Comparison of ENCODE assay signal across 13 mouse cellular contexts in the genomic region with DNA sequence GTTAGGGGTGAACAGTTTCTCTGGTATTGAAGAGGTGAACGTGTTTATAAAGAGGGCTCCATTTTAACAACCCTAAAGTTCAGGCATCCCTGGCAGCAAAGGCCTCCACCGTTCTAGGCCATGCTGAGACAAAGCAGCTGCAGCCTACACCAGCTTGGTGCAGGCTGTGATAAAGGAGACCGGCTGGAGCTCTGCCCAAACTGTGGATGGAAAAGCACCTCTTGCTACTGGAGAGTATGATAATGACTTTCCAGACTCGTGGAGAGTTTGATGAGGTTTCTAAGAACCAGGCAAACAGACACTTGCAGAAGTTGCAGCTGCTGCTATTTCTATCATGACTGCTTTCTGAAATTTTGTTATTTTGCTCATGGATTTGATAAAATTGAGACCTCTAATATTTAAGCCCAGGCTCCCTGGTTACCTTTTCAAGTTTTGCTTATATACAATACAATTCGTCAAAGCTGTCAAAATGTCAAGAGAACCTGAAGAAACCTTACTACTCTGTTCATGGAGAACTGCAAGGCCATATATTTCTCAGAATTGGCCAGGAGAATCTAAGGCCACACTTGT. TPM values are rescaled to one million over a fixed set of nuclear protein-coding genes. Genes with fewer than 3 reads are reported as not detected.
A peak's percentile ranks its signal among the peaks of the same experiment; 100 is the strongest.
DNase-seq lines count a peak whose midpoint lies in the region; ATAC-seq and TF ChIP-seq lines count a peak whose summit lies in the region.
"Had no signal": no experiment of that assay in that cellular context is flagged by ENCODE, and none has a peak within 500 bp of the region (broad histone marks: within the 10 kb centered on the region; RNA-seq: fewer than 3 reads in every experiment).

No protein-coding gene starts in this region.

- TF ChIP-seq CTCF in intestine, postnatal 0 days (IDR thresholded peaks at IDR 0.05; ENCODE audit: low read depth) = no peak

- intact Hi-C loops in heart, postnatal 10 days (cut with DNase I) = loop anchor here (2.0 kb wide), 1 partner anchor 193 kb away; a partner anchor contains a TSS

- no peak overlapping the region for H3K27ac ChIP-seq in heart, embryonic 10.5 days
- no peak overlapping the region for H3K27ac ChIP-seq in liver, embryonic 11.5 days (ENCODE audit: low read depth, low read length)
- no peak overlapping the region for H3K27ac ChIP-seq in intestine, postnatal 0 days (ENCODE audit: low read depth, low read length)
- H3K27ac ChIP-seq: limb, embryonic 15.5 days had no signal

- H3K27me3 ChIP-seq in heart, embryonic 10.5 days (ENCODE audit: insufficient read depth, poor library complexity, severe bottlenecking) = peaks cover 6% of the 10 kb centered on the region; the same call in 1 of the 2 replicates
- H3K27me3 ChIP-seq in liver, embryonic 11.5 days (replicated peaks; ENCODE audit: control insufficient read depth, insufficient read depth, low read length) = no peaks in the 10 kb centered on the region
- no peaks in the 10 kb centered on the region for H3K27me3 ChIP-seq in intestine, postnatal 0 days (replicated peaks; ENCODE audit: control insufficient read depth, insufficient read depth, low read length)
- H3K27me3 ChIP-seq: limb, embryonic 15.5 days had no signal

- peak; percentile 44 for ATAC-seq in liver, embryonic 11.5 days (replicated peaks; ENCODE audit: low FRiP score)
- ATAC-seq in intestine, postnatal 0 days = no peak
- ATAC-seq: hindbrain, embryonic 16.5 days had no signal

- no peaks in the 10 kb centered on the region for H3K9me3 ChIP-seq in heart, embryonic 10.5 days
- H3K9me3 ChIP-seq in liver, embryonic 11.5 days (ENCODE audit: control insufficient read depth, low read length) = no peaks in the 10 kb centered on the region
- H3K9me3 ChIP-seq in intestine, postnatal 0 days (ENCODE audit: control insufficient read depth) = no peaks in the 10 kb centered on the region
- H3K9me3 ChIP-seq: limb, embryonic 15.5 days had no signal

- H3K4me3 ChIP-seq in heart, embryonic 10.5 days = no peak overlapping the region
- no peak overlapping the region for H3K4me3 ChIP-seq in liver, embryonic 11.5 days (ENCODE audit: low read depth, low read length)
- no peak overlapping the region for H3K4me3 ChIP-seq in intestine, postnatal 0 days (ENCODE audit: low read depth, low read length)
- H3K4me3 ChIP-seq: limb, embryonic 15.5 days; myocyte had no signal

- H3K4me1 ChIP-seq in heart, embryonic 10.5 days = peaks cover 5% of the 10 kb centered on the region
- peaks cover 3% of the 10 kb centered on the region; the same call in 1 of the 2 replicates for H3K4me1 ChIP-seq in liver, embryonic 11.5 days (replicated peaks; ENCODE audit: control insufficient read depth, insufficient read depth, low read length)
- H3K4me1 ChIP-seq in intestine, postnatal 0 days (replicated peaks; ENCODE audit: control insufficient read depth, insufficient read depth, low read length) = no peaks in the 10 kb centered on the region
- H3K4me1 ChIP-seq: limb, embryonic 15.5 days had no signal

- WGBS in heart, embryonic 10.5 days = 34% methylated on average over 5 of the region's 5 CpGs
- 35% methylated on average over 5 of the region's 5 CpGs for WGBS in liver, embryonic 11.5 days
- 54% methylated on average over 5 of the region's 5 CpGs for WGBS in intestine, postnatal 0 days

- no peak overlapping the region for H3K4me2 ChIP-seq in liver, embryonic 11.5 days
- H3K4me2 ChIP-seq in intestine, postnatal 0 days (replicated peaks; ENCODE audit: low read depth) = no peak overlapping the region
- H3K4me2 ChIP-seq: limb, embryonic 15.5 days had no signal

- DNase-seq in heart, postnatal 10 days = peak; percentile 50 to 52
- no peak for DNase-seq in heart, embryonic 10.5 days (ENCODE audit: low spot score)
- peak; percentile 14 for DNase-seq in ovary, postnatal 36 days (ENCODE audit: low spot score)
- no peak for DNase-seq in ovary, postnatal 10 days (ENCODE audit: low spot score)
- no peak for DNase-seq in liver, embryonic 11.5 days (ENCODE audit: low spot score)
- peak; percentile 51 to 66 for DNase-seq in spleen, postnatal 36 days (ENCODE audit: low spot score in 2 of 2)
- DNase-seq in adrenal gland, postnatal 36 days = no peak
- DNase-seq: cerebellum, postnatal 25 days; layer of hippocampus, adult 9-11 months had no signal

- no peaks in the 10 kb centered on the region for H3K36me3 ChIP-seq in heart, embryonic 10.5 days
- no peaks in the 10 kb centered on the region for H3K36me3 ChIP-seq in liver, embryonic 11.5 days (ENCODE audit: control insufficient read depth, insufficient read depth, low read length)
- H3K36me3 ChIP-seq in intestine, postnatal 0 days (ENCODE audit: control insufficient read depth, insufficient read depth) = no peaks in the 10 kb centered on the region
- H3K36me3 ChIP-seq: limb, embryonic 15.5 days had no signal

- no peak overlapping the region for H3K9ac ChIP-seq in liver, embryonic 11.5 days (ENCODE audit: low read depth, low read length)
- H3K9ac ChIP-seq in intestine, postnatal 0 days (ENCODE audit: low read depth, low read length) = no peak overlapping the region
- H3K9ac ChIP-seq: limb, embryonic 15.5 days had no signal

RNA-seq across cellular contexts. Expression of a gene that starts 3.4 kb away (rescaled TPM):
- 10 to 100 TPM; 20.5 to 21.7 TPM for total RNA-seq in heart, postnatal 10 days (2021)
- 14.4 and 15.5 TPM in 2 replicates for polyA plus RNA-seq in heart, embryonic 10.5 days (2016; fragmentation: Nextera tagmentation; extraction: Ambion mirVana)
- 20.6 and 20.9 TPM in 2 replicates for polyA plus RNA-seq in liver, embryonic 11.5 days (2014; fragmentation: Nextera tagmentation; extraction: Ambion mirVana)
- total RNA-seq in adrenal gland, postnatal 36 days (2021) = 10 to 100 TPM; 39.9 to 44.4 TPM
- polyA plus RNA-seq in intestine, postnatal 0 days (2015; fragmentation: Nextera tagmentation; extraction: Ambion mirVana) = 6.0 and 6.9 TPM in 2 replicates

Comparison
In these comparisons a context has a peak if more than half of its experiments do, and no peak if none do; other contexts are left out.
1. DNase-seq: peak in heart, postnatal 10 days (2 of 2), ovary, postnatal 36 days (single experiment) and spleen, postnatal 36 days (2 of 2); none in heart, embryonic 10.5 days (single experiment), ovary, postnatal 10 days (single experiment), liver, embryonic 11.5 days (single experiment) and adrenal gland, postnatal 36 days (0 of 2).